Comparison of ENCODE assay signal across 41 mouse cellular contexts in the genomic region with DNA sequence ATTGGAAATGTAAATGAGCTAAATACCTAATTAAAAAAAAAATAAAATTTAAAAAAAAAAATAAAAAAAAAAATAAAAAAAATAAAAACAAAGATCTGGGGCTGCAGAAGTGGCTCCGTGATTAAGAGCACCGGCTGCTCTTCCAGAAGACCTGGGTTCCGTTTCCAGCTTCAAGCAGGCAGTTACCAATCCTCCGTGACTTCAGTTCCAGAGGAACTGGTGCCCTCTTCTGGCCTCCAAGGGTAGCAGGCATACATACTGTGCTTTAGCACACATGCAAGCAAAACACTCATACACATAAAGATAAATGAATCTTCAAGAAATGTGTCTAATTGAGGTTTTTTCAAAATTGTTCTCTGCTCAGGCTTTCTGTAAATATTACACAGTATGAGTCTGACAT. TPM values are rescaled to one million over a fixed set of nuclear protein-coding genes. Genes with fewer than 3 reads are reported as not detected.
DNase-seq lines count a peak whose midpoint lies in the region; ATAC-seq and TF ChIP-seq lines count a peak whose summit lies in the region.
"Had no signal": no experiment of that assay in that cellular context is flagged by ENCODE, and none has a peak within 500 bp of the region (broad histone marks: within the 10 kb centered on the region; RNA-seq: fewer than 3 reads in every experiment).

No protein-coding gene starts in this region.

- no peak overlapping the region for H3K4me3 ChIP-seq in intestine, postnatal 0 days (ENCODE audit: low read depth, low read length)
- H3K4me3 ChIP-seq in intestine, embryonic 16.5 days (ENCODE audit: low read length): no peak overlapping the region
- no peak overlapping the region for H3K4me3 ChIP-seq in MEL (ENCODE audit: control insufficient read depth in 1 of 2, insufficient read depth in 1 of 2, low read depth in 2 of 2, low read length in 2 of 2)
- H3K4me3 ChIP-seq: embryonic facial prominence, embryonic 10.5 days; embryonic facial prominence, embryonic 15.5 days; forebrain, embryonic 13.5 days; heart, embryonic 15.5 days; hindbrain, embryonic 12.5 days; intestine, embryonic 15.5 days; limb, embryonic 12.5 days; liver, embryonic 15.5 days; lung, embryonic 15.5 days had no signal

- TF ChIP-seq EP300 in MEL (IDR thresholded peaks at IDR 0.05; ENCODE audit: low read depth in 1 of 2, low read length in 2 of 2): no peak

- H3K79me2 ChIP-seq in MEL (ENCODE audit: control insufficient read depth, insufficient read depth, low read length, poor library complexity): no peaks in the 10 kb centered on the region

- H3K36me3 ChIP-seq in intestine, postnatal 0 days (ENCODE audit: control insufficient read depth, insufficient read depth): no peaks in the 10 kb centered on the region
- no peaks in the 10 kb centered on the region for H3K36me3 ChIP-seq in intestine, embryonic 16.5 days (ENCODE audit: control insufficient read depth, insufficient read depth, low read length)
- no peaks in the 10 kb centered on the region for H3K36me3 ChIP-seq in MEL (ENCODE audit: control insufficient read depth in 1 of 2, insufficient read depth in 2 of 2, low read length in 2 of 2)
- H3K36me3 ChIP-seq: embryonic facial prominence, embryonic 10.5 days; embryonic facial prominence, embryonic 15.5 days; heart, embryonic 15.5 days; hindbrain, embryonic 12.5 days; intestine, embryonic 15.5 days; limb, embryonic 12.5 days; liver, embryonic 15.5 days; lung, embryonic 15.5 days had no signal

- peak; percentile 15; the same call in 1 of the 2 replicates for TF ChIP-seq CTCF in intestine, postnatal 0 days (IDR thresholded peaks at IDR 0.05; ENCODE audit: low read depth)
- no peak for TF ChIP-seq CTCF in MEL (IDR thresholded peaks at IDR 0.05 in 2 of 3, conservative IDR thresholded peaks at IDR 0.05 in 1 of 3; ENCODE audit: control insufficient read depth in 1 of 3, insufficient read depth in 1 of 3, low read depth in 2 of 3, low read length in 3 of 3, poor library complexity in 1 of 3, severe bottlenecking in 1 of 3)

- DNase-seq in 416B (ENCODE audit: low read depth): peak; percentile 31
- DNase-seq in A20 (ENCODE audit: low read depth, low spot score): peak; percentile 10
- peak; percentile 1 for DNase-seq in MEL (ENCODE audit: low read depth, low spot score)
- no peak for DNase-seq in adrenal gland, postnatal 25 days
- DNase-seq: cerebellum, adult 8-10 months; cerebellum, postnatal 25 days; heart, postnatal 36 days; kidney, postnatal 25 days; layer of hippocampus, adult 9-11 months; lung, postnatal 36 days; right cerebral cortex, postnatal 25 days; spleen, adult 18-20 months; thymus, adult 18-20 months; thymus, postnatal 36 days had no signal

- no peak for TF ChIP-seq POLR2A in MEL (IDR thresholded peaks at IDR 0.05; ENCODE audit: control insufficient read depth in 1 of 2, insufficient read depth in 1 of 2, low read depth in 1 of 2, low read length in 2 of 2, poor library complexity in 1 of 2)

- H3K27me3 ChIP-seq in intestine, postnatal 0 days (replicated peaks; ENCODE audit: control insufficient read depth, insufficient read depth, low read length): no peaks in the 10 kb centered on the region
- H3K27me3 ChIP-seq in intestine, embryonic 16.5 days (replicated peaks; ENCODE audit: control insufficient read depth, insufficient read depth, low read length): no peaks in the 10 kb centered on the region
- H3K27me3 ChIP-seq in MEL (ENCODE audit: control insufficient read depth in 1 of 2, insufficient read depth in 2 of 2, low read length in 2 of 2): no peaks in the 10 kb centered on the region
- H3K27me3 ChIP-seq: embryonic facial prominence, embryonic 15.5 days; forebrain, embryonic 13.5 days; heart, embryonic 15.5 days; hindbrain, embryonic 12.5 days; intestine, embryonic 15.5 days; limb, embryonic 12.5 days; liver, embryonic 15.5 days; lung, embryonic 15.5 days had no signal

- no peak overlapping the region for H3K27ac ChIP-seq in intestine, postnatal 0 days (ENCODE audit: low read depth, low read length)
- no peak overlapping the region for H3K27ac ChIP-seq in intestine, embryonic 16.5 days (ENCODE audit: low read length)
- no peak overlapping the region for H3K27ac ChIP-seq in MEL (ENCODE audit: control insufficient read depth, low read depth, low read length)
- H3K27ac ChIP-seq: embryonic facial prominence, embryonic 10.5 days; embryonic facial prominence, embryonic 15.5 days; forebrain, embryonic 13.5 days; heart, embryonic 15.5 days; hindbrain, embryonic 12.5 days; hindbrain, postnatal 0 days; intestine, embryonic 15.5 days; limb, embryonic 12.5 days; liver, embryonic 15.5 days; lung, embryonic 15.5 days had no signal

- no peaks in the 10 kb centered on the region for H3K9me3 ChIP-seq in intestine, postnatal 0 days (ENCODE audit: control insufficient read depth)
- H3K9me3 ChIP-seq in intestine, embryonic 16.5 days (ENCODE audit: control insufficient read depth, low read length): no peaks in the 10 kb centered on the region
- H3K9me3 ChIP-seq in MEL (replicated peaks; ENCODE audit: insufficient read depth, low read length): no peaks in the 10 kb centered on the region
- H3K9me3 ChIP-seq: embryonic facial prominence, embryonic 10.5 days; embryonic facial prominence, embryonic 15.5 days; forebrain, embryonic 13.5 days; heart, embryonic 15.5 days; hindbrain, embryonic 12.5 days; intestine, embryonic 15.5 days; limb, embryonic 12.5 days; liver, embryonic 15.5 days; lung, embryonic 15.5 days had no signal

- WGBS in intestine, postnatal 0 days: 68% methylated on average over 4 of the region's 4 CpGs
- 74% methylated on average over 4 of the region's 4 CpGs for WGBS in intestine, embryonic 16.5 days

- H3K9ac ChIP-seq in intestine, postnatal 0 days (ENCODE audit: low read depth, low read length): no peak overlapping the region
- no peak overlapping the region for H3K9ac ChIP-seq in intestine, embryonic 16.5 days (ENCODE audit: low read depth, low read length)
- H3K9ac ChIP-seq in MEL (ENCODE audit: control insufficient read depth, low read depth, low read length, poor library complexity, severe bottlenecking): no peak overlapping the region
- H3K9ac ChIP-seq: embryonic facial prominence, embryonic 15.5 days; forebrain, embryonic 13.5 days; heart, embryonic 15.5 days; hindbrain, embryonic 12.5 days; intestine, embryonic 15.5 days; limb, embryonic 12.5 days; liver, embryonic 15.5 days; lung, embryonic 15.5 days had no signal

- TF ChIP-seq RAD21 in MEL (IDR thresholded peaks at IDR 0.05; ENCODE audit: low read depth, low read length): no peak

- H3K4me1 ChIP-seq in intestine, postnatal 0 days (replicated peaks; ENCODE audit: control insufficient read depth, insufficient read depth, low read length): no peaks in the 10 kb centered on the region
- H3K4me1 ChIP-seq in intestine, embryonic 16.5 days (ENCODE audit: control insufficient read depth, insufficient read depth, low read length): no peaks in the 10 kb centered on the region
- no peaks in the 10 kb centered on the region for H3K4me1 ChIP-seq in MEL (ENCODE audit: control insufficient read depth in 1 of 2, insufficient read depth in 2 of 2, low read length in 2 of 2)
- H3K4me1 ChIP-seq: embryonic facial prominence, embryonic 10.5 days; embryonic facial prominence, embryonic 15.5 days; forebrain, embryonic 13.5 days; heart, embryonic 15.5 days; hindbrain, embryonic 12.5 days; intestine, embryonic 15.5 days; limb, embryonic 12.5 days; liver, embryonic 15.5 days; lung, embryonic 15.5 days had no signal

- no peak overlapping the region for H3K4me2 ChIP-seq in intestine, postnatal 0 days (replicated peaks; ENCODE audit: low read depth)
- H3K4me2 ChIP-seq in intestine, embryonic 16.5 days (ENCODE audit: low read depth, low read length): no peak overlapping the region
- H3K4me2 ChIP-seq: embryonic facial prominence, embryonic 15.5 days; forebrain, embryonic 13.5 days; heart, embryonic 15.5 days; hindbrain, embryonic 12.5 days; intestine, embryonic 15.5 days; limb, embryonic 12.5 days; liver, embryonic 15.5 days; lung, embryonic 15.5 days; midbrain, embryonic 11.5 days had no signal

- ATAC-seq in intestine, postnatal 0 days: no peak
- no peak for ATAC-seq in intestine, embryonic 16.5 days
- no peak for ATAC-seq in cerebellum, adult (ENCODE audit: insufficient number of reproducible peaks, low FRiP score, low TSS enrichment)
- ATAC-seq: forebrain, embryonic 13.5 days; hindbrain, postnatal 0 days; intestine, embryonic 15.5 days; midbrain, embryonic 16.5 days had no signal

TF ChIP-seq in MEL, 35 proteins besides CTCF, POLR2A, EP300 and RAD21 (continues in another document):
- TF ChIP-seq POLR2AphosphoS5 (IDR thresholded peaks at IDR 0.05; ENCODE audit: borderline replicate concordance, low read depth, low read length): no peak
- TF ChIP-seq GATA1 (IDR thresholded peaks at IDR 0.05; ENCODE audit: low read depth, low read length): no peak
- no peak for TF ChIP-seq USF2 (IDR thresholded peaks at IDR 0.05; ENCODE audit: borderline replicate concordance in 1 of 2, insufficient read depth in 1 of 2, low read depth in 1 of 2, low read length in 2 of 2)
- no peak for TF ChIP-seq MEF2A (IDR thresholded peaks at IDR 0.05; ENCODE audit: extremely low read depth, insufficient replicate concordance, low read depth, low read length, poor library complexity, severe bottlenecking)
- TF ChIP-seq ZC3H11A (IDR thresholded peaks at IDR 0.05; ENCODE audit: low read depth, low read length): no peak
- no peak for TF ChIP-seq NRF1 (IDR thresholded peaks at IDR 0.05; ENCODE audit: insufficient read depth, low read depth, low read length, poor library complexity, severe bottlenecking)

RNA-seq across cellular contexts. Expression of gene Rhox9, which starts 14.7 kb away (rescaled TPM):
- polyA plus RNA-seq in intestine, postnatal 0 days (2015; fragmentation: Nextera tagmentation; extraction: Ambion mirVana): not detected in 2 replicates
- polyA plus RNA-seq in intestine, embryonic 16.5 days (2015; fragmentation: Nextera tagmentation; extraction: Ambion mirVana): not detected in 2 replicates
- total RNA-seq in MEL (2012; rRNA removed): not detected in 2 replicates
- not detected for polyA plus RNA-seq in MEL (2012; ENCODE audit: insufficient read depth in 1 of 2, insufficient read length in 2 of 2, low read depth in 1 of 2, low replicate concordance in 2 of 2, missing spikeins in 1 of 2)
- total RNA-seq in adrenal gland, postnatal 25 days (2021): not detected in 2 replicates
- total RNA-seq: adrenal gland, adult 18-20 months; adrenal gland, postnatal 4 days; gastrocnemius, adult 18-20 months; gastrocnemius, postnatal 4 days; heart, postnatal 36 days; hindbrain, postnatal 0 days; left cerebral cortex, postnatal 14 days; liver, adult 2 months; megakaryocyte, adult 5-6 weeks; neutrophil, adult 5-6 weeks had no signal
- polyA plus RNA-seq: embryonic facial prominence, embryonic 10.5 days; embryonic facial prominence, embryonic 15.5 days; forebrain, embryonic 13.5 days; heart, embryonic 15.5 days; hindbrain, embryonic 12.5 days; hindbrain, postnatal 0 days; intestine, embryonic 15.5 days; kidney, embryonic 14.5 days; limb, embryonic 12.5 days; liver, adult 2 months; liver, embryonic 15.5 days; lung, embryonic 15.5 days; midbrain, embryonic 11.5 days; midbrain, embryonic 16.5 days; neural tube, embryonic 11.5 days; stomach, embryonic 16.5 days had no signal

RNA-seq across cellular contexts. Expression of gene Rhox7b, which starts 19.3 kb away (rescaled TPM):
- polyA plus RNA-seq in intestine, postnatal 0 days (2015; fragmentation: Nextera tagmentation; extraction: Ambion mirVana): not detected in 2 replicates
- not detected in 2 replicates for polyA plus RNA-seq in intestine, embryonic 16.5 days (2015; fragmentation: Nextera tagmentation; extraction: Ambion mirVana)
- not detected in 2 replicates for total RNA-seq in MEL (2012; rRNA removed)
- not detected for polyA plus RNA-seq in MEL (2012; ENCODE audit: insufficient read depth in 1 of 2, insufficient read length in 2 of 2, low read depth in 1 of 2, low replicate concordance in 2 of 2, missing spikeins in 1 of 2)
- not detected in 2 replicates for total RNA-seq in adrenal gland, postnatal 25 days (2021)
- total RNA-seq: adrenal gland, adult 18-20 months; adrenal gland, postnatal 4 days; ES-E14; gastrocnemius, adult 18-20 months; gastrocnemius, postnatal 4 days; heart, postnatal 36 days; hindbrain, postnatal 0 days; left cerebral cortex, postnatal 14 days; liver, adult 2 months; megakaryocyte, adult 5-6 weeks; neutrophil, adult 5-6 weeks had no signal
- polyA plus RNA-seq: embryonic facial prominence, embryonic 10.5 days; embryonic facial prominence, embryonic 15.5 days; forebrain, embryonic 13.5 days; heart, embryonic 15.5 days; hindbrain, embryonic 12.5 days; hindbrain, postnatal 0 days; intestine, embryonic 15.5 days; kidney, embryonic 14.5 days; limb, embryonic 12.5 days; liver, adult 2 months; liver, embryonic 15.5 days; lung, embryonic 15.5 days; midbrain, embryonic 11.5 days; midbrain, embryonic 16.5 days; neural tube, embryonic 11.5 days; stomach, embryonic 16.5 days had no signal

RNA-seq across cellular contexts. Expression of gene Rhox8, which starts 37.6 kb away (rescaled TPM):
- not detected in 2 replicates for polyA plus RNA-seq in intestine, postnatal 0 days (2015; fragmentation: Nextera tagmentation; extraction: Ambion mirVana)
- polyA plus RNA-seq in intestine, embryonic 16.5 days (2015; fragmentation: Nextera tagmentation; extraction: Ambion mirVana): not detected in 2 replicates
- total RNA-seq in MEL (2012; rRNA removed): not detected in 2 replicates
- polyA plus RNA-seq in MEL (2012; ENCODE audit: insufficient read depth in 1 of 2, insufficient read length in 2 of 2, low read depth in 1 of 2, low replicate concordance in 2 of 2, missing spikeins in 1 of 2): not detected
- not detected in 2 replicates for total RNA-seq in adrenal gland, postnatal 25 days (2021)
- total RNA-seq: adrenal gland, adult 18-20 months; adrenal gland, postnatal 4 days; ES-E14; gastrocnemius, adult 18-20 months; gastrocnemius, postnatal 4 days; heart, postnatal 36 days; hindbrain, postnatal 0 days; left cerebral cortex, postnatal 14 days; liver, adult 2 months had no signal
- polyA plus RNA-seq: embryonic facial prominence, embryonic 10.5 days; embryonic facial prominence, embryonic 15.5 days; forebrain, embryonic 13.5 days; hindbrain, embryonic 12.5 days; hindbrain, postnatal 0 days; intestine, embryonic 15.5 days; kidney, embryonic 14.5 days; limb, embryonic 12.5 days; liver, adult 2 months; liver, embryonic 15.5 days; lung, embryonic 15.5 days; midbrain, embryonic 16.5 days; neural tube, embryonic 11.5 days; stomach, embryonic 16.5 days had no signal
